In the genomic region with DNA sequence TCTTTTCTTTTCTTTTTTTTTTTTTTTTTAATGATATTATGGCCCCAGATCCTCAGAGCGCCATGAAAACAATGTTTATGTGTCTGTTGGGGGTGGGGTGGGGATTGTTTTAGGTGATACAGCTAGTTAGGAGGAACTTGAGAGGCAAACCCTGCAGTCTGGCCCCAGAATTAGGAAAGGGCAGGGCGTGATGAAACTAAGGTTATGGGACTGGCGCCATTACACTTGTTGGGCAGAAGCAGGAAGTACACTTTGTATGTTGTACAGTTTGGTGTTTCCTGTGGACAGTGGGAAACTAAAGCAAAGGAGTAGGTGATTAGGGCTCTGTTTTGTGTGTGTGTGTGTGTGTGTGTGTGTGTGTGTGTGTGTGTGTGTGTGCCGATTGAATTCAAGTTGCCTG, we compare ENCODE assay signal across 8 mouse cellular contexts. TPM values are rescaled to one million over a fixed set of nuclear protein-coding genes. Genes with fewer than 3 reads are reported as not detected.
DNase-seq lines count a peak whose midpoint lies in the region; ATAC-seq lines count a peak whose summit lies in the region.

No protein-coding gene starts in this region.

- H3K9ac ChIP-seq in embryonic facial prominence, embryonic 14.5 days (ENCODE audit: low read depth, low read length): peak overlapping the region; percentile 96; the same call in 1 of the 2 replicates
- H3K9ac ChIP-seq in intestine, embryonic 15.5 days: no peak overlapping the region

- H3K4me3 ChIP-seq in embryonic facial prominence, embryonic 14.5 days (ENCODE audit: low read depth, low read length): peak overlapping the region; percentile 98
- H3K4me3 ChIP-seq in intestine, embryonic 15.5 days (replicated peaks): peak overlapping the region; percentile 17; the same call in 1 of the 2 replicates

- no peaks in the 10 kb centered on the region for H3K27me3 ChIP-seq in embryonic facial prominence, embryonic 14.5 days (replicated peaks; ENCODE audit: control insufficient read depth, insufficient read depth, low read length)
- H3K27me3 ChIP-seq in intestine, embryonic 15.5 days (replicated peaks): no peaks in the 10 kb centered on the region
- H3K27me3 ChIP-seq in splenic B cell, adult 2 months (ENCODE audit: control insufficient read depth, insufficient read depth, low read length, poor library complexity, severe bottlenecking): no peaks in the 10 kb centered on the region

- H3K4me2 ChIP-seq in embryonic facial prominence, embryonic 14.5 days (ENCODE audit: low read depth, low read length): peak overlapping the region; percentile 77
- H3K4me2 ChIP-seq in intestine, embryonic 15.5 days (replicated peaks): peak overlapping the region; percentile 77

- peak; percentile 20 for DNase-seq in layer of hippocampus, adult 9-11 months
- no peak for DNase-seq in layer of hippocampus, adult 18-20 months (ENCODE audit: low spot score in 2 of 2)
- no peak for DNase-seq in embryonic facial prominence, embryonic 14.5 days (ENCODE audit: low spot score)
- DNase-seq in lung, postnatal 4 days: peak; percentile 57 to 70
- DNase-seq in splenic B cell, adult 2 months (ENCODE audit: low read depth, low spot score): peak; percentile 62
- DNase-seq in frontal cortex, postnatal 25 days (ENCODE audit: low spot score in 2 of 2): no peak

- no peaks in the 10 kb centered on the region for H3K9me3 ChIP-seq in embryonic facial prominence, embryonic 14.5 days (ENCODE audit: control insufficient read depth, low read length)
- no peaks in the 10 kb centered on the region for H3K9me3 ChIP-seq in intestine, embryonic 15.5 days

- no peak overlapping the region; the same call in 1 of the 2 replicates for H3K27ac ChIP-seq in embryonic facial prominence, embryonic 14.5 days (replicated peaks; ENCODE audit: low read depth, low read length)
- H3K27ac ChIP-seq in intestine, embryonic 15.5 days: no peak overlapping the region

- 44% methylated on average over 4 of the region's 4 CpGs for WGBS in embryonic facial prominence, embryonic 14.5 days
- 37% methylated on average over 4 of the region's 4 CpGs for WGBS in intestine, embryonic 15.5 days

- peaks cover 33% of the 10 kb centered on the region for H3K36me3 ChIP-seq in embryonic facial prominence, embryonic 14.5 days (ENCODE audit: control insufficient read depth, insufficient read depth, low read length)
- peaks cover 12% of the 10 kb centered on the region for H3K36me3 ChIP-seq in intestine, embryonic 15.5 days
- peaks cover 3% of the 10 kb centered on the region; the same call in 1 of the 2 replicates for H3K36me3 ChIP-seq in splenic B cell, adult 2 months (ENCODE audit: control insufficient read depth, insufficient read depth, low read length, poor library complexity, severe bottlenecking)

- peaks cover 6% of the 10 kb centered on the region; the same call in 1 of the 2 replicates for H3K4me1 ChIP-seq in embryonic facial prominence, embryonic 14.5 days (ENCODE audit: control insufficient read depth, insufficient read depth, low read length)
- H3K4me1 ChIP-seq in intestine, embryonic 15.5 days (replicated peaks): peaks cover 13% of the 10 kb centered on the region

- ATAC-seq in embryonic facial prominence, embryonic 14.5 days (ENCODE audit: low read depth): no peak
- no peak for ATAC-seq in intestine, embryonic 15.5 days
- no peak for ATAC-seq in frontal cortex, adult (ENCODE audit: low TSS enrichment)

RNA-seq across cellular contexts. Expression of a gene that starts 0.8 kb away (rescaled TPM):
- total RNA-seq in layer of hippocampus, adult 18-20 months (2021): 10 to 100 TPM; 34.1 to 35.2 TPM
- 19.4 and 21.2 TPM in 2 replicates for polyA plus RNA-seq in embryonic facial prominence, embryonic 14.5 days (2014; fragmentation: Nextera tagmentation; extraction: Ambion mirVana)
- 16.2 and 16.7 TPM in 2 replicates for polyA plus RNA-seq in intestine, embryonic 15.5 days (2015; fragmentation: Nextera tagmentation; extraction: Ambion mirVana)

RNA-seq across cellular contexts. Expression of a gene that starts 34.7 kb away (rescaled TPM):
- 100 to 1,000 TPM; 164 to 170 TPM for total RNA-seq in layer of hippocampus, adult 18-20 months (2021)
- 358 and 372 TPM in 2 replicates for polyA plus RNA-seq in embryonic facial prominence, embryonic 14.5 days (2014; fragmentation: Nextera tagmentation; extraction: Ambion mirVana)
- 343 and 345 TPM in 2 replicates for polyA plus RNA-seq in intestine, embryonic 15.5 days (2015; fragmentation: Nextera tagmentation; extraction: Ambion mirVana)

RNA-seq across cellular contexts. Expression of a gene that starts 51.6 kb away (rescaled TPM):
- total RNA-seq in layer of hippocampus, adult 18-20 months (2021): 1 to 10 TPM; 1.1 to 1.4 TPM
- polyA plus RNA-seq in embryonic facial prominence, embryonic 14.5 days (2014; fragmentation: Nextera tagmentation; extraction: Ambion mirVana): 1.4 and 1.8 TPM in 2 replicates
- 1.7 TPM in 2 replicates for polyA plus RNA-seq in intestine, embryonic 15.5 days (2015; fragmentation: Nextera tagmentation; extraction: Ambion mirVana)

RNA-seq across cellular contexts. Expression of a gene that starts 51.7 kb away (rescaled TPM):
- 10 to 100 TPM; 34.4 to 36.0 TPM for total RNA-seq in layer of hippocampus, adult 18-20 months (2021)
- polyA plus RNA-seq in embryonic facial prominence, embryonic 14.5 days (2014; fragmentation: Nextera tagmentation; extraction: Ambion mirVana): 39.8 and 49.1 TPM in 2 replicates
- polyA plus RNA-seq in intestine, embryonic 15.5 days (2015; fragmentation: Nextera tagmentation; extraction: Ambion mirVana): 47.6 and 58.2 TPM in 2 replicates

Comparison
In these comparisons a context has a peak if more than half of its experiments do, and no peak if none do; other contexts are left out.
1. DNase-seq: peak in layer of hippocampus, adult 9-11 months (single experiment), lung, postnatal 4 days (2 of 2) and splenic B cell, adult 2 months (single experiment); none in layer of hippocampus, adult 18-20 months (0 of 2), embryonic facial prominence, embryonic 14.5 days (single experiment) and frontal cortex, postnatal 25 days (0 of 2).